Mouse (Mus musculus): Measurements from ENCODE around the gene Pafah2.

- TF ChIP-seq CTCF (conservative IDR thresholded peaks at IDR 0.05; ENCODE audit: insufficient read depth, insufficient read length, low read depth, low read length) (no peak), POLR2A (IDR thresholded peaks at IDR 0.05; ENCODE audit: low read depth, low read length) (no peak)
Observed at GRCm38 (mm10) chr4:134469985-134470384, 73.9 kb downstream of the Pafah2 start.

All from kidney, adult 2 months (tissue).